28 mouse cellular contexts compared by ENCODE assay signal in genomic region chr5:120988373-120988772, GRCm38 (mm10). TPM values are rescaled to one million over a fixed set of nuclear protein-coding genes. Genes with fewer than 3 reads are reported as not detected.
DNase-seq lines count a peak whose midpoint lies in the region; ATAC-seq and TF ChIP-seq lines count a peak whose summit lies in the region.
"Had no signal": no experiment of that assay in that cellular context is flagged by ENCODE, and none has a peak within 500 bp of the region (broad histone marks: within the 10 kb centered on the region; RNA-seq: fewer than 3 reads in every experiment).

No protein-coding gene starts in this region.

- DNase-seq in 416B (ENCODE audit: low read depth) = peak; percentile 14
- DNase-seq in R1 (ENCODE audit: low read depth, low spot score) = peak; percentile 82
- DNase-seq in urinary bladder, postnatal 10 days (ENCODE audit: low spot score) = no peak
- no peak for DNase-seq in lung, adult 2 months
- DNase-seq: adrenal gland, adult 2 months; adrenal gland, postnatal 14 days; cerebellum, adult 11 months; cerebellum, adult 2 months; cerebellum, adult 9-11 months; gastrocnemius, postnatal 14 days; heart, adult 2 months; heart, postnatal 14 days; heart, postnatal 4 days; kidney, adult 2 months had no signal

- no peak for ATAC-seq in granulocyte monocyte progenitor cell, adult 5-6 weeks (replicated peaks; ENCODE audit: poor library complexity, severe bottlenecking)
- ATAC-seq: forebrain, embryonic 15.5 days; hindbrain, postnatal 0 days; inflammation-experienced regulatory T-cells, adult 6 months; intestine, embryonic 16.5 days had no signal

- no peak overlapping the region for H3K4me3 ChIP-seq in C2C12 (ENCODE audit: insufficient read depth, poor library complexity, severe bottlenecking)
- H3K4me3 ChIP-seq in lung, adult 2 months (replicated peaks; ENCODE audit: extremely low read depth, low read depth, low read length) = no peak overlapping the region
- H3K4me3 ChIP-seq: embryonic facial prominence, embryonic 12.5 days; embryonic facial prominence, embryonic 15.5 days; forebrain, embryonic 12.5 days; forebrain, embryonic 15.5 days; heart, adult 2 months; heart, embryonic 10.5 days; heart, embryonic 13.5 days had no signal

- H3K79me3 ChIP-seq in C2C12 (ENCODE audit: low read depth) = no peaks in the 10 kb centered on the region

- WGBS in lung, adult 2 months = 81% methylated on average over 3 of the region's 3 CpGs

- TF ChIP-seq CTCF in C2C12 (IDR thresholded peaks at IDR 0.05; ENCODE audit: control insufficient read depth, insufficient read depth, insufficient read length) = no peak
- no peak for TF ChIP-seq CTCF in lung, adult 2 months (IDR thresholded peaks at IDR 0.05; ENCODE audit: insufficient read depth, low read length)

- no peaks in the 10 kb centered on the region for H3K36me3 ChIP-seq in C2C12 (ENCODE audit: control insufficient read depth, insufficient read depth)
- H3K36me3 ChIP-seq: embryonic facial prominence, embryonic 12.5 days; embryonic facial prominence, embryonic 15.5 days; forebrain, embryonic 12.5 days; forebrain, embryonic 15.5 days; heart, embryonic 10.5 days; heart, embryonic 13.5 days had no signal

- no peaks in the 10 kb centered on the region for H3K27me3 ChIP-seq in C2C12 (ENCODE audit: control insufficient read depth, insufficient read depth, insufficient read length)
- H3K27me3 ChIP-seq: embryonic facial prominence, embryonic 12.5 days; embryonic facial prominence, embryonic 15.5 days; forebrain, embryonic 15.5 days had no signal

- no peak for TF ChIP-seq POLR2A in lung, adult 2 months (IDR thresholded peaks at IDR 0.05; ENCODE audit: borderline replicate concordance, extremely low read depth, low read depth, low read length)

- no peak overlapping the region for H3ac ChIP-seq in C2C12 (ENCODE audit: control insufficient read depth, insufficient read length, low read depth)

- H3K79me2 ChIP-seq in C2C12 (ENCODE audit: control insufficient read depth, insufficient read depth) = no peaks in the 10 kb centered on the region

- no peaks in the 10 kb centered on the region for H3K4me1 ChIP-seq in lung, adult 2 months (ENCODE audit: control insufficient read depth, insufficient read depth, low read length)
- H3K4me1 ChIP-seq: embryonic facial prominence, embryonic 12.5 days; embryonic facial prominence, embryonic 15.5 days; forebrain, embryonic 12.5 days; forebrain, embryonic 15.5 days; heart, embryonic 10.5 days; heart, embryonic 13.5 days had no signal

TF ChIP-seq in C2C12, 6 proteins besides CTCF, POLR2A, EP300 and RAD21:
- no peak for TF ChIP-seq CEBPB (IDR thresholded peaks at IDR 0.05; ENCODE audit: low read depth)
- TF ChIP-seq USF1 (IDR thresholded peaks at IDR 0.05; ENCODE audit: low read depth) = peak; percentile 47
TF ChIP-seq in C2C12: peak in this region for 1.

RNA-seq across cellular contexts. Expression of gene Rph3a, which starts 21.5 kb away (rescaled TPM):
- polyA plus RNA-seq in C2C12 (2012; fragmentation: generic; extraction: Trizol) = not detected
- not detected in 2 replicates for total RNA-seq in granulocyte monocyte progenitor cell, adult 5-6 weeks (2014; fragmentation: Nextera tagmentation)
- 0.22 TPM in 1 of 2 replicates, not detected in the other for total RNA-seq in granulocyte monocyte progenitor cell, adult 5-6 weeks (2017)
- not detected in 2 replicates for polyA plus RNA-seq in lung, adult 2 months (2012; rRNA removed)
- total RNA-seq: common myeloid progenitor, adult 5-6 weeks; heart, adult 2 months; heart, postnatal 14 days had no signal
- polyA plus RNA-seq: gonadal fat pad, adult 2 months; heart, adult 2 months; heart, embryonic 10.5 days; heart, embryonic 13.5 days; heart, embryonic 16.5 days; inflammation-experienced regulatory T-cells, adult 6 months had no signal

Comparison
In these comparisons a context has a peak if more than half of its experiments do, and no peak if none do; other contexts are left out.
1. DNase-seq: peak in 416B (single experiment) and R1 (single experiment); none in urinary bladder, postnatal 10 days (single experiment) and lung, adult 2 months (single experiment).